Mouse (Mus musculus) brain, embryonic 14.5 days (tissue): ENCODE data around the gene Tmem63c.

Experiments
- CTCF ChIP-seq: fragments of 200-500 bp; IDR thresholded peaks from 2 replicates; pipeline ENCODE4 v1.5.1; 2012; ENCODE audit warnings: inconsistent platforms, mild to moderate bottlenecking, moderate library complexity, borderline replicate concordance; ENCODE audit not compliant: insufficient read depth, insufficient read length; ENCODE audit errors: extremely low read depth
- POLR2A ChIP-seq: fragments of 200-500 bp; IDR thresholded peaks from 2 replicates; pipeline ENCODE4 v1.6.1; 2012; ENCODE audit warnings: mild to moderate bottlenecking, inconsistent platforms, borderline replicate concordance; ENCODE audit not compliant: poor library complexity, insufficient read depth, insufficient read length, severe bottlenecking; ENCODE audit errors: extremely low read depth

GRCm38 (mm10) chr12:87018756-87019155 is 2.4 kb upstream of the Tmem63c start:
- TF ChIP-seq POLR2A (no peak), CTCF (no peak)
